Mouse (Mus musculus): ENCODE results near the gene Gtpbp3. TPM values are rescaled to one million over a fixed set of nuclear protein-coding genes. Genes with fewer than 3 reads are reported as not detected.

Gene Gtpbp3
- polyA plus RNA-seq, 1 experiment from 2014 or later, result 6.2 TPM

GRCm38 (mm10) chr8:71465733-71466132 is 22.2 kb upstream of the Gtpbp3 start:
- no peaks in the 10 kb centered on the region for H3K27me3 ChIP-seq (replicated peaks; ENCODE audit: control insufficient read depth, insufficient read depth, low read length)
- WGBS, result 75% methylated on average over 8 of the region's 8 CpGs
- H3K4me1 ChIP-seq (replicated peaks; ENCODE audit: control insufficient read depth, insufficient read depth, low read length), result peaks cover 22% of the 10 kb centered on the region
- no peak for DNase-seq (ENCODE audit: low spot score)
- H3K27ac ChIP-seq (ENCODE audit: low read depth), result no peak overlapping the region
- ATAC-seq (replicated peaks; ENCODE audit: low FRiP score, low TSS enrichment, low read depth), result no peak
- peak overlapping the region; percentile 56; the same call in 1 of the 2 replicates for H3K9ac ChIP-seq (ENCODE audit: low read length)
- H3K4me3 ChIP-seq (ENCODE audit: low read depth, low read length), result peak overlapping the region; percentile 87; the same call in 1 of the 2 replicates
- H3K9me3 ChIP-seq (ENCODE audit: control insufficient read depth, low read length), result no peaks in the 10 kb centered on the region
- H3K4me2 ChIP-seq (ENCODE audit: low read length), result peak overlapping the region; percentile 86
- peaks cover 12% of the 10 kb centered on the region for H3K36me3 ChIP-seq (ENCODE audit: control insufficient read depth, insufficient read depth, low read length)

GRCm38 (mm10) chr8:71466198-71466597 is 21.7 kb upstream of the Gtpbp3 start:
- Histone ChIP-seq H3K9me3 (ENCODE audit: control insufficient read depth, low read length) (no peaks in the 10 kb centered on the region), H3K4me2 (ENCODE audit: low read length) (no peak overlapping the region), H3K9ac (ENCODE audit: low read length) (no peak overlapping the region), H3K4me3 (ENCODE audit: low read depth, low read length) (no peak overlapping the region), H3K27me3 (replicated peaks; ENCODE audit: control insufficient read depth, insufficient read depth, low read length) (no peaks in the 10 kb centered on the region), H3K36me3 (ENCODE audit: control insufficient read depth, insufficient read depth, low read length) (peaks cover 11% of the 10 kb centered on the region; the same call in 1 of the 2 replicates), H3K4me1 (replicated peaks; ENCODE audit: control insufficient read depth, insufficient read depth, low read length) (peaks cover 22% of the 10 kb centered on the region), H3K27ac (ENCODE audit: low read depth) (no peak overlapping the region)
- ATAC-seq (replicated peaks; ENCODE audit: low FRiP score, low TSS enrichment, low read depth) (no peak), DNase-seq (ENCODE audit: low spot score) (no peak)
- WGBS, result 97% methylated on average over 5 of the region's 5 CpGs

- Histone ChIP-seq H3K9ac (ENCODE audit: low read length) (no peak overlapping the region), H3K36me3 (ENCODE audit: control insufficient read depth, insufficient read depth, low read length) (peaks cover 14% of the 10 kb centered on the region), H3K4me3 (ENCODE audit: low read depth, low read length) (no peak overlapping the region), H3K27ac (ENCODE audit: low read depth) (no peak overlapping the region), H3K27me3 (replicated peaks; ENCODE audit: control insufficient read depth, insufficient read depth, low read length) (no peaks in the 10 kb centered on the region), H3K4me1 (replicated peaks; ENCODE audit: control insufficient read depth, insufficient read depth, low read length) (peaks cover 22% of the 10 kb centered on the region), H3K9me3 (ENCODE audit: control insufficient read depth, low read length) (no peaks in the 10 kb centered on the region), H3K4me2 (ENCODE audit: low read length) (no peak overlapping the region)
- DNase-seq (ENCODE audit: low spot score) (no peak), ATAC-seq (replicated peaks; ENCODE audit: low FRiP score, low TSS enrichment, low read depth) (no peak)
- 97% methylated on average over 2 of the region's 2 CpGs for WGBS
These were observed 20.7 kb upstream of the Gtpbp3 start for GRCm38 (mm10) chr8:71467201-71467600.

GRCm38 (mm10) chr8:71468001-71468400 is 19.9 kb upstream of the Gtpbp3 start:
- H3K9me3 ChIP-seq (ENCODE audit: control insufficient read depth, low read length), result no peaks in the 10 kb centered on the region
- no peaks in the 10 kb centered on the region for H3K27me3 ChIP-seq (replicated peaks; ENCODE audit: control insufficient read depth, insufficient read depth, low read length)
- no peak overlapping the region for H3K27ac ChIP-seq (ENCODE audit: low read depth)
- 89% methylated on average over 1 of the region's 1 CpGs for WGBS
- no peak overlapping the region for H3K4me3 ChIP-seq (ENCODE audit: low read depth, low read length)
- H3K9ac ChIP-seq (ENCODE audit: low read length), result no peak overlapping the region
- H3K4me2 ChIP-seq (ENCODE audit: low read length), result no peak overlapping the region
- ATAC-seq (replicated peaks; ENCODE audit: low FRiP score, low TSS enrichment, low read depth), result no peak
- peaks cover 17% of the 10 kb centered on the region for H3K4me1 ChIP-seq (replicated peaks; ENCODE audit: control insufficient read depth, insufficient read depth, low read length)
- H3K36me3 ChIP-seq (ENCODE audit: control insufficient read depth, insufficient read depth, low read length), result peaks cover 22% of the 10 kb centered on the region
- DNase-seq (ENCODE audit: low spot score), result no peak

GRCm38 (mm10) chr8:71468916-71469315 is 19.0 kb upstream of the Gtpbp3 start, which contains the start of gene Dda1:
Gene Dda1 (plus strand): TSS chr8:71469199.
- no peaks in the 10 kb centered on the region for H3K27me3 ChIP-seq (replicated peaks; ENCODE audit: control insufficient read depth, insufficient read depth, low read length)
- DNase-seq (ENCODE audit: low spot score) (peak; percentile 93), ATAC-seq (replicated peaks; ENCODE audit: low FRiP score, low TSS enrichment, low read depth) (peak; percentile 87)
- WGBS, result 1% methylated on average over 51 of the region's 52 CpGs
- peak within 1 kb of the TSS; percentile 67 for H3K9ac ChIP-seq (ENCODE audit: low read length)
- H3K4me1 ChIP-seq (replicated peaks; ENCODE audit: control insufficient read depth, insufficient read depth, low read length), result peaks cover 14% of the 10 kb centered on the region
- H3K36me3 ChIP-seq (ENCODE audit: control insufficient read depth, insufficient read depth, low read length), result peaks cover 31% of the 10 kb centered on the region
- H3K9me3 ChIP-seq (ENCODE audit: control insufficient read depth, low read length), result no peaks in the 10 kb centered on the region
- H3K4me2 ChIP-seq (ENCODE audit: low read length), result peak within 1 kb of the TSS; percentile 95
- peak within 1 kb of the TSS; percentile 57; the same call in 1 of the 2 replicates for H3K27ac ChIP-seq (ENCODE audit: low read depth)
- H3K4me3 ChIP-seq (ENCODE audit: low read depth, low read length), result peak within 1 kb of the TSS; percentile 80

GRCm38 (mm10) chr8:71469411-71469810 is 18.5 kb upstream of the Gtpbp3 start:
- DNase-seq (ENCODE audit: low spot score) (peak; percentile 76), ATAC-seq (replicated peaks; ENCODE audit: low FRiP score, low TSS enrichment, low read depth) (peak; percentile 28)
- peak overlapping the region; percentile 67 for H3K9ac ChIP-seq (ENCODE audit: low read length)
- peaks cover 11% of the 10 kb centered on the region for H3K4me1 ChIP-seq (replicated peaks; ENCODE audit: control insufficient read depth, insufficient read depth, low read length)
- peaks cover 36% of the 10 kb centered on the region for H3K36me3 ChIP-seq (ENCODE audit: control insufficient read depth, insufficient read depth, low read length)
- peak overlapping the region; percentile 95 for H3K4me2 ChIP-seq (ENCODE audit: low read length)
- peak overlapping the region; percentile 80 for H3K4me3 ChIP-seq (ENCODE audit: low read depth, low read length)
- H3K27ac ChIP-seq (ENCODE audit: low read depth), result peak overlapping the region; percentile 57; the same call in 1 of the 2 replicates
- no peaks in the 10 kb centered on the region for H3K27me3 ChIP-seq (replicated peaks; ENCODE audit: control insufficient read depth, insufficient read depth, low read length)
- WGBS, result under 1% methylated on average over 22 of the region's 24 CpGs
- H3K9me3 ChIP-seq (ENCODE audit: control insufficient read depth, low read length), result no peaks in the 10 kb centered on the region

- peaks cover 45% of the 10 kb centered on the region for H3K36me3 ChIP-seq (ENCODE audit: control insufficient read depth, insufficient read depth, low read length)
- peak overlapping the region; percentile 67 for H3K9ac ChIP-seq (ENCODE audit: low read length)
- ATAC-seq (replicated peaks; ENCODE audit: low FRiP score, low TSS enrichment, low read depth) (no peak), DNase-seq (ENCODE audit: low spot score) (no peak)
- no peak overlapping the region for H3K27ac ChIP-seq (ENCODE audit: low read depth)
- peaks cover 11% of the 10 kb centered on the region for H3K4me1 ChIP-seq (replicated peaks; ENCODE audit: control insufficient read depth, insufficient read depth, low read length)
- 83% methylated on average over 3 of the region's 3 CpGs for WGBS
- H3K9me3 ChIP-seq (ENCODE audit: control insufficient read depth, low read length), result no peaks in the 10 kb centered on the region
- H3K4me3 ChIP-seq (ENCODE audit: low read depth, low read length), result peak overlapping the region; percentile 80; the same call in 1 of the 2 replicates
- peak overlapping the region; percentile 95 for H3K4me2 ChIP-seq (ENCODE audit: low read length)
- H3K27me3 ChIP-seq (replicated peaks; ENCODE audit: control insufficient read depth, insufficient read depth, low read length), result no peaks in the 10 kb centered on the region
These were observed 17.6 kb upstream of the Gtpbp3 start for GRCm38 (mm10) chr8:71470146-71470912.

GRCm38 (mm10) chr8:71470913-71471255 is 17.0 kb upstream of the Gtpbp3 start:
- H3K4me3 ChIP-seq (ENCODE audit: low read depth, low read length), result no peak overlapping the region
- H3K9ac ChIP-seq (ENCODE audit: low read length), result no peak overlapping the region
- peaks cover 47% of the 10 kb centered on the region for H3K36me3 ChIP-seq (ENCODE audit: control insufficient read depth, insufficient read depth, low read length)
- DNase-seq (ENCODE audit: low spot score) (no peak), ATAC-seq (replicated peaks; ENCODE audit: low FRiP score, low TSS enrichment, low read depth) (no peak)
- H3K4me2 ChIP-seq (ENCODE audit: low read length), result no peak overlapping the region
- peaks cover 14% of the 10 kb centered on the region for H3K4me1 ChIP-seq (replicated peaks; ENCODE audit: control insufficient read depth, insufficient read depth, low read length)
- H3K27me3 ChIP-seq (replicated peaks; ENCODE audit: control insufficient read depth, insufficient read depth, low read length), result no peaks in the 10 kb centered on the region
- 79% methylated on average over 5 of the region's 5 CpGs for WGBS
- no peaks in the 10 kb centered on the region for H3K9me3 ChIP-seq (ENCODE audit: control insufficient read depth, low read length)
- H3K27ac ChIP-seq (ENCODE audit: low read depth), result no peak overlapping the region

- no peak overlapping the region for H3K4me3 ChIP-seq (ENCODE audit: low read depth, low read length)
- 93% methylated on average over 17 of the region's 17 CpGs for WGBS
- no peak for ATAC-seq (replicated peaks; ENCODE audit: low FRiP score, low TSS enrichment, low read depth)
These were observed 16.0 kb upstream of the Gtpbp3 start for GRCm38 (mm10) chr8:71471861-71472260.

More at GRCm38 (mm10) chr8:71471861-71472260, 16.0 kb upstream of the Gtpbp3 start:
- no peak overlapping the region for H3K27ac ChIP-seq (ENCODE audit: low read depth)
- no peak overlapping the region for H3K9ac ChIP-seq (ENCODE audit: low read length)
- no peak overlapping the region for H3K4me2 ChIP-seq (ENCODE audit: low read length)
- no peak for DNase-seq (ENCODE audit: low spot score)
- H3K27me3 ChIP-seq (replicated peaks; ENCODE audit: control insufficient read depth, insufficient read depth, low read length), result no peaks in the 10 kb centered on the region
- no peaks in the 10 kb centered on the region for H3K9me3 ChIP-seq (ENCODE audit: control insufficient read depth, low read length)
- peaks cover 16% of the 10 kb centered on the region for H3K4me1 ChIP-seq (replicated peaks; ENCODE audit: control insufficient read depth, insufficient read depth, low read length)
- H3K36me3 ChIP-seq (ENCODE audit: control insufficient read depth, insufficient read depth, low read length), result peaks cover 47% of the 10 kb centered on the region
